Mouse (Mus musculus) mouse trophoblast stem cell (cell line): ENCODE results near the gene Olfr134.
"Not testable (repeated sequence)": the region's sequence is repeated elsewhere in the genome, so short reads cannot be mapped to it uniquely, and the experiment has no call there.

Source experiments
- in situ Hi-C, 2 experiments: fragments of 300-500 bp; cut with MseI, MboI; formaldehyde crosslinking; loops; 2 replicates in 1 of 2; 3 replicates in 1 of 2; pipeline ENCODE4 v1.15.1; 2025

Gene Olfr134

GRCm38 (mm10) chr17:38171088-38171487, at the start of gene Olfr134:
Gene Olfr134, plus strand, starts transcription at chr17:38171388.
- in situ Hi-C loops: no loop called here

DNA sequence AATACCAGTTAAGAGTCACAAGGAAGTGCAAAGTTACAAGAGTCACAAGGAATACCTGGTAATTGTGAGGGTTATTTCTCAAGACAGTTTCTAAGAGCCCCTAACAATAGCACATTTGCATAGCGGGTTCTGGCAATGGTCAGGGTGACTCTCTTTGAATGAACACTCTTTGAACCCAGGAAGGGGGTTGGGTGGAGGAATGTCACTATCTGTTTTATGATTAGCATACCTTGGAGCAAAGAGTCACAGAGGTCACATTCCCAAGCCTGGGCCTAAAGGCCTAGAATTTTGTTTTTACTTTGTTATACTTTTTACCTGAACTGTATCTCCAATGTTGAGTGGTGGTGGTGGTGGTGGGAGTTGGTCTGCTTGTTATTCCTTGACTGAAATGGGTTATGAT, 47.0 kb upstream of the Olfr134 start:
- in situ Hi-C loops: not testable (repeated sequence)

DNA sequence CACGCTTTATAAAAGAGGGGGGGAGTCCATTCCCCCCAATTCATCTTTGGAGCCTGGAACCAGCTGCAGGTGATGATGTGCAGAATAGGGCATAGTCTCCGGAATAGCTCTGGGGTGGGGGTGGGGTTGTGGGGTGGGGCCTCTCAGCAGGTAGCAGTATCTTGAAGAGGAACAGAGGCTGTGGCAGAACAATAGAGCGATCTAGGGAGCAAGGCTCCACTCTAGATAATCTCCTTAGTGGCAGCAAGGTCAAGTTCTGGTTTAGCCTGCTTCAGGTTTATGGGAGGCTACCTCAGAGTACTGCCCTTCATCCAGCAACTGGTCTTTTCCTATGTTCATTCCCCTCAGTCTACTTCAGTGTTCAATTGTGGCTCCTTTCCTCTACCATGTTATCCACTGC, 45.8 kb upstream of the Olfr134 start:
- in situ Hi-C loops: not testable (repeated sequence)

DNA sequence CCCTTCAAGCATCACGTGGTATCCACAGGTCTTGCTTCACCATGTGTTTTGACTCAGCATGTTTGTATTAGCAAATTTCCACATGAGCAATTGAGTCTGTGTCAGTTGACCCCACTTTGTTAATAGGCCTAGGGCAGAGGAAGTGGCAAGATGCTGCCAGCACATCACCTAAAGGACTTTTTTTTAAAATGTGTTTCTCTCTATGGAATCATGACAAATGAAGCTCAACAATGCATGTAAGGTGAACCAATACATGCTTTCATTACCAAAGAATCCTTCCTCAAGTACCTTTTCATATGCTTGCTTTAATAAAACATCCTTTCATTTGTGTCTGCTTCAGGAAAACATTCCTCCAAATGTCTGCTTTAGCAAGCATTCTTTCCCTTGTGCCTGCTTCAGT, 36.8 kb upstream of the Olfr134 start, which contains the start of gene Olfr132:
Gene Olfr132 (minus strand): TSS at position 101 of the 400 bp plus-strand sequence.
- in situ Hi-C loops: no loop called here

DNA sequence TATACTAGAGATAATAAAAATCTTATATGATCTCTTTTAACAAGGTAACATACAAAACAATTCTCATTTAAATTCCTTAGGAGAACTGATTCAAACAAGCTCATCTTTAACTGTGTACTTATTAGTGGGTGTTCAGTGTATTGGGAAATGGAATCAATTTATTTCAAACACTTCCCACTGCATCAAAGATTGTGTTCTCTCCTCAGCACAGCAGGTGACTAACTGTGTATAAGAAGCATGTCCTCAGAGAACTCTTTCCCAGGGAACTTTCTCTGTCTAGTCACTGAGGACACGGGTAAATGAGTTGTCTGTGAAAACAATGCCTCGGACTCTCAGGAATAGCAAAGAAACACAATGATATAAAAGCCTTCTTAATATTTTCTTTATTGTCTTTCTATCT, 26.2 kb upstream of the Olfr134 start, which contains the start of gene Olfr133:
Gene Olfr133 (plus strand): TSS at position 301 of the 400 bp plus-strand sequence.
- in situ Hi-C loops: no loop called here

GRCm38 (mm10) chr17:38204035-38204434, 32.8 kb downstream of the Olfr134 start, which contains the start of gene Olfr135:
Gene Olfr135, plus strand, starts transcription at chr17:38204335.
- in situ Hi-C loops: no loop called here
